Mouse (Mus musculus) thymus, adult 2 months (tissue): ENCODE results near the gene Usp20. TPM values are rescaled to one million over a fixed set of nuclear protein-coding genes. Genes with fewer than 3 reads are reported as not detected.
A peak's percentile ranks its signal among the peaks of the same experiment; 100 is the strongest.

Experiments used
- DNase-seq: peaks from one replicate; pipeline ENCODE4 v3.0.0; 2021
- H3K27ac ChIP-seq: fragments of 200-500 bp; 2 replicates; pipeline ENCODE4 v1.5.1; 2012; ENCODE audit warnings: low read length, control low read depth; ENCODE audit not compliant: control insufficient read depth, insufficient read depth
- H3K27me3 ChIP-seq: fragments of 200-500 bp; 2 replicates; pipeline ENCODE4 v1.6.1; 2012; ENCODE audit warnings: mild to moderate bottlenecking, low read length, moderate library complexity, mixed read lengths; ENCODE audit not compliant: control insufficient read depth, insufficient read depth
- H3K36me3 ChIP-seq: fragments of 200-500 bp; 2 replicates; pipeline ENCODE4 v1.6.1; 2012; ENCODE audit warnings: mild to moderate bottlenecking, low read length, moderate library complexity; ENCODE audit not compliant: control insufficient read depth, insufficient read depth
- H3K4me1 ChIP-seq: fragments of 200-500 bp; replicated peaks from 2 replicates; pipeline ENCODE4 v1.6.1; 2012; ENCODE audit warnings: low read length; ENCODE audit not compliant: control insufficient read depth, insufficient read depth
- H3K4me3 ChIP-seq: fragments of 200-500 bp; 2 replicates; pipeline ENCODE4 v1.5.1; 2012; ENCODE audit warnings: mild to moderate bottlenecking, low read length, control low read depth, moderate library complexity; ENCODE audit not compliant: control insufficient read depth, insufficient read depth
- CTCF ChIP-seq: fragments of 200-500 bp; IDR thresholded peaks from 2 replicates; pipeline ENCODE4 v1.5.1; 2012; ENCODE audit warnings: mild to moderate bottlenecking, control low read depth, low read length, moderate library complexity, borderline replicate concordance; ENCODE audit not compliant: control insufficient read depth, poor library complexity, insufficient read depth; ENCODE audit errors: extremely low read depth
- POLR2A ChIP-seq: fragments of 200-500 bp; IDR thresholded peaks from 2 replicates; pipeline ENCODE4 v1.6.1; 2012; ENCODE audit warnings: mild to moderate bottlenecking, low read length, control low read depth, moderate library complexity; ENCODE audit not compliant: control insufficient read depth, poor library complexity, insufficient read depth; ENCODE audit errors: extremely low read depth
- WGBS: fragments of 180-500 bp; shearing (Covaris S2); methylation state at CpG from one replicate; pipeline ENCODE4 v1.1.7; 2018; 5-methylcytosine and 5-hydroxymethylcytosine counted together
- polyA plus RNA-seq: library from polyadenylated mRNA; depleted of rRNA; stranded (reverse); fragments of >200 nt; gene quantifications from 2 replicates; pipeline ENCODE4 v1.2.3, GENCODE M21; 2012

Gene Usp20
- polyA plus RNA-seq, 1 experiment = 24.9 TPM

- H3K4me3 ChIP-seq = no peak overlapping the region
- peaks cover 59% of the 10 kb centered on the region for H3K36me3 ChIP-seq
- no peak for TF ChIP-seq CTCF
- no peak for TF ChIP-seq POLR2A
- H3K27me3 ChIP-seq = no peaks in the 10 kb centered on the region
- no peak overlapping the region for H3K27ac ChIP-seq
- H3K4me1 ChIP-seq = peaks cover 11% of the 10 kb centered on the region
- DNase-seq = no peak
- 94% methylated on average over 14 of the region's 14 CpGs for WGBS
Measured at GRCm38 (mm10) chr2:30958726-30959125, 23.4 kb upstream of the Usp20 start.

DNA sequence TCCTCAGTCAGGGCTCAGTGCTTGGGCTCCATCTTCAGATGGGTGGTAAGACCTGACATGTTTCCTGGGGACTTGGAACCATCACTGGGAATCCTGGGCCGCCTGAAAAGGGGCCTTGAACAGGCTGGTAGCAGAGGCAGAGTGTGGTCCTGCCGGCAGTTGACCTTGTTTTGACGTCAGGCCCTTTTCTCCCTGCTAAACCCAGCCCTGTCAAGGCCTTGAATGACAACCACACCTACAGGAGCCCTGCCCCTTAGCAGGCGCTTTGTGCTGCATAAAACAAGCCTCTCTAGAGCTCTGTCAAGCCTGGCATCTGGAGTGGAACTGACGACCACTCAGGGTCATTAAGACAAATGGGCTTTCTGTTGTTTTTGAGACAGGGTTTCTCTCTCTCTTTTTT lies 22.2 kb upstream of the Usp20 start:
- 92% methylated on average over 5 of the region's 5 CpGs for WGBS
- H3K36me3 ChIP-seq = peaks cover 59% of the 10 kb centered on the region
- TF ChIP-seq POLR2A (no peak), CTCF (no peak)

GRCm38 (mm10) chr2:30962570-30963254 lies 19.4 kb upstream of the Usp20 start:
- no peak overlapping the region for H3K27ac ChIP-seq
- H3K36me3 ChIP-seq = peaks cover 48% of the 10 kb centered on the region
- no peak overlapping the region for H3K4me3 ChIP-seq
- peaks cover 15% of the 10 kb centered on the region for H3K4me1 ChIP-seq
- TF ChIP-seq POLR2A = no peak
- TF ChIP-seq CTCF = no peak
- H3K27me3 ChIP-seq = no peaks in the 10 kb centered on the region
- WGBS = 87% methylated on average over 11 of the region's 11 CpGs
- DNase-seq = no peak

More for the DNA sequence above, 22.2 kb upstream of the Usp20 start:
- Histone ChIP-seq H3K27ac (no peak overlapping the region), H3K4me3 (no peak overlapping the region), H3K4me1 (peaks cover 3% of the 10 kb centered on the region), H3K27me3 (no peaks in the 10 kb centered on the region)
- no peak for DNase-seq

GRCm38 (mm10) chr2:30965627-30966026 lies 16.5 kb upstream of the Usp20 start:
- no peak overlapping the region for H3K4me3 ChIP-seq
- H3K36me3 ChIP-seq = peaks cover 20% of the 10 kb centered on the region
- 95% methylated on average over 8 of the region's 8 CpGs for WGBS
- DNase-seq = no peak
- TF ChIP-seq POLR2A (no peak), CTCF (no peak)
- no peaks in the 10 kb centered on the region for H3K27me3 ChIP-seq
- peaks cover 15% of the 10 kb centered on the region for H3K4me1 ChIP-seq
- no peak overlapping the region for H3K27ac ChIP-seq

- peak; percentile 8 for DNase-seq
- Histone ChIP-seq H3K4me3 (peak overlapping the region; percentile 95), H3K36me3 (peaks cover 14% of the 10 kb centered on the region), H3K27me3 (no peaks in the 10 kb centered on the region), H3K27ac (no peak overlapping the region), H3K4me1 (peaks cover 15% of the 10 kb centered on the region)
- TF ChIP-seq CTCF (no peak), POLR2A (no peak)
- under 1% methylated on average over 16 of the region's 16 CpGs for WGBS
Measured at GRCm38 (mm10) chr2:30966826-30967225, 15.3 kb upstream of the Usp20 start.

GRCm38 (mm10) chr2:30967352-30968327 lies 14.4 kb upstream of the Usp20 start, which contains the start of gene Tor1a:
Tor1a (minus strand) TSS chr2:30967933.
- no peaks in the 10 kb centered on the region for H3K27me3 ChIP-seq
- TF ChIP-seq POLR2A (peak; percentile 60; the same call in 1 of the 2 replicates), CTCF (no peak)
- no peak within 1 kb of the TSS for H3K27ac ChIP-seq
- WGBS = 4% methylated on average over 59 of the region's 59 CpGs
- H3K4me1 ChIP-seq = peaks cover 15% of the 10 kb centered on the region
- H3K4me3 ChIP-seq = peak within 1 kb of the TSS; percentile 95
- peak; percentile 87 for DNase-seq
- peaks cover 18% of the 10 kb centered on the region for H3K36me3 ChIP-seq
